Mouse (Mus musculus) ES-Bruce4 (cell line): ENCODE measurements around the gene E330009J07Rik. TPM values are rescaled to one million over a fixed set of nuclear protein-coding genes. Genes with fewer than 3 reads are reported as not detected.
A peak's percentile ranks its signal among the peaks of the same experiment; 100 is the strongest.

Source experiments
- H3K27ac ChIP-seq: 2 replicates; pipeline ENCODE4 v1.5.1; 2012; ENCODE audit warnings: low read length, inconsistent platforms; ENCODE audit not compliant: insufficient read depth
- H3K27me3 ChIP-seq: 2 replicates; pipeline ENCODE4 v1.6.1; 2012; ENCODE audit warnings: mild to moderate bottlenecking, low read length, inconsistent platforms; ENCODE audit not compliant: control insufficient read depth, poor library complexity, insufficient read depth, severe bottlenecking
- H3K36me3 ChIP-seq: 2 replicates; pipeline ENCODE4 v1.6.1; 2012; ENCODE audit warnings: inconsistent platforms, mild to moderate bottlenecking, low read length, moderate library complexity; ENCODE audit not compliant: control insufficient read depth, poor library complexity, insufficient read depth, severe bottlenecking
- H3K4me1 ChIP-seq: one replicate; pipeline ENCODE4 v1.8.1; 2011; ENCODE audit warnings: low read length; ENCODE audit not compliant: control insufficient read depth, insufficient read depth
- H3K4me3 ChIP-seq: 2 replicates; pipeline ENCODE4 v1.5.1; 2011; ENCODE audit warnings: low read depth, mild to moderate bottlenecking, low read length
- H3K9ac ChIP-seq: 2 replicates; pipeline ENCODE4 v1.6.1; 2012; ENCODE audit warnings: low read depth, mild to moderate bottlenecking, inconsistent platforms; ENCODE audit not compliant: poor library complexity, severe bottlenecking
- H3K9me3 ChIP-seq: replicated peaks from 2 replicates; pipeline ENCODE4 v1.6.1; 2012; ENCODE audit warnings: mild to moderate bottlenecking, low read length, inconsistent platforms; ENCODE audit not compliant: control insufficient read depth, poor library complexity, insufficient read depth, severe bottlenecking
- CTCF ChIP-seq: IDR thresholded peaks from one replicate; pipeline ENCODE4 v1.8.1; 2011; ENCODE audit warnings: low read depth, low read length
- EP300 ChIP-seq: IDR thresholded peaks from 2 replicates; pipeline ENCODE4 v1.6.1; 2011; ENCODE audit warnings: low read depth, low read length; ENCODE audit not compliant: insufficient read depth
- POLR2A ChIP-seq: IDR thresholded peaks from one replicate; pipeline ENCODE4 v1.8.1; 2011; ENCODE audit warnings: low read length; ENCODE audit not compliant: insufficient read depth
- polyA plus RNA-seq: library from polyadenylated mRNA; stranded (reverse); fragments of >200 nt; gene quantifications from 2 replicates; pipeline ENCODE4 v1.2.4, GENCODE M21; 2011; ENCODE audit warnings: low read depth; ENCODE audit not compliant: missing spikeins, insufficient read depth, insufficient read length

Gene E330009J07Rik
- polyA plus RNA-seq, 1 experiment, result 6.4 TPM

DNA sequence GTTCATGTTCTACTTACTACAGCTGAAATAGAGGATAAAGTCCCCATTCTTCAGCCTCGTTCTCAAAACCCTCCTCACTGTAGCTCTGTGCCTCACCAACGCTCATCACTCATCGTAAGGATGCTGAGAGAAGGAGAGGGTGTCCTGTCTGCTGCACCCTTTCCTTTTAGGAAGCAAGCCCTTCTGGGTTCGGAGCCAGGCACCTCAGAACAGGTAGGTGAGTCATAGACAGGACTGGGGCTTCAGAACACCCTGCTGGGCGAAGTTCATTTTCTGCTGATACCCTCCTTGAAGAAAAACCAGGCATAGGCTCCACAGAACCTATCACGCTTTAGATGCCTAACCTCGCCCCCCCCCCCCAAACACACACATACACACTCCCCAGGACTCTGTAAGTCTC lies 8.5 kb downstream of the E330009J07Rik start:
- no peak overlapping the region for H3K4me3 ChIP-seq
- no peak overlapping the region for H3K27ac ChIP-seq
- H3K36me3 ChIP-seq, result no peaks in the 10 kb centered on the region
- H3K4me1 ChIP-seq, result no peaks in the 10 kb centered on the region
- no peaks in the 10 kb centered on the region for H3K9me3 ChIP-seq
- H3K9ac ChIP-seq, result no peak overlapping the region
- no peaks in the 10 kb centered on the region for H3K27me3 ChIP-seq
- TF ChIP-seq EP300 (no peak), CTCF (no peak), POLR2A (no peak)

GRCm38 (mm10) chr6:40423774-40424173 lies 12.2 kb downstream of the E330009J07Rik start:
- Histone ChIP-seq H3K27ac (no peak overlapping the region), H3K9me3 (no peaks in the 10 kb centered on the region), H3K4me3 (no peak overlapping the region), H3K36me3 (no peaks in the 10 kb centered on the region), H3K27me3 (no peaks in the 10 kb centered on the region), H3K4me1 (no peaks in the 10 kb centered on the region), H3K9ac (no peak overlapping the region)
- TF ChIP-seq POLR2A (no peak), CTCF (peak; percentile 30), EP300 (no peak)

- H3K4me1 ChIP-seq, result no peaks in the 10 kb centered on the region
- no peak for TF ChIP-seq EP300
- no peak for TF ChIP-seq POLR2A
- TF ChIP-seq CTCF, result no peak
- H3K36me3 ChIP-seq, result no peaks in the 10 kb centered on the region
- no peaks in the 10 kb centered on the region for H3K9me3 ChIP-seq
- H3K9ac ChIP-seq, result no peak overlapping the region
- no peak overlapping the region for H3K4me3 ChIP-seq
- no peaks in the 10 kb centered on the region for H3K27me3 ChIP-seq
- H3K27ac ChIP-seq, result no peak overlapping the region
Measured at GRCm38 (mm10) chr6:40423013-40423412, 12.9 kb downstream of the E330009J07Rik start.

DNA sequence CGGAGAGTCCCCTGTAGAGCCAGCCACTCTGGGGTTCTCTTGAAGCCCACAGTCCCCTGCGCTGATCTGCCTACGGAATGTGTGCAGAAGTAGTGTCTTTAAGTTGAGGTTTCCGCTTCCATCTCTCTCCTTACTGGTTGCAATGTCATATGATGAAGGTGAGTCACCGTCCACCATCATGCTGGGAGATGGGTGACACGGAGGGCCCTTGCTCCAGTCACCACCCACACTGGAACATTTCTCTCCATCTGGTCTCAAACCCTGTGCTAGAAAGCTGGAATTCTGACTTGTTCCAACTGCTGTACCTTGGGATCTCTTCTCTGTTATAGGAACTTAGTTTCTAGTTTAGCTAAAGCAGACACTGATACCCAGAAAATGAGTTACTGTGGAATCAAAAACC lies 14.8 kb downstream of the E330009J07Rik start:
- no peak overlapping the region for H3K27ac ChIP-seq
- no peaks in the 10 kb centered on the region for H3K9me3 ChIP-seq
- H3K36me3 ChIP-seq, result no peaks in the 10 kb centered on the region
- TF ChIP-seq CTCF (no peak), EP300 (no peak), POLR2A (no peak)
- no peak overlapping the region for H3K4me3 ChIP-seq
- no peak overlapping the region for H3K9ac ChIP-seq
- H3K4me1 ChIP-seq, result no peaks in the 10 kb centered on the region
- no peaks in the 10 kb centered on the region for H3K27me3 ChIP-seq

DNA sequence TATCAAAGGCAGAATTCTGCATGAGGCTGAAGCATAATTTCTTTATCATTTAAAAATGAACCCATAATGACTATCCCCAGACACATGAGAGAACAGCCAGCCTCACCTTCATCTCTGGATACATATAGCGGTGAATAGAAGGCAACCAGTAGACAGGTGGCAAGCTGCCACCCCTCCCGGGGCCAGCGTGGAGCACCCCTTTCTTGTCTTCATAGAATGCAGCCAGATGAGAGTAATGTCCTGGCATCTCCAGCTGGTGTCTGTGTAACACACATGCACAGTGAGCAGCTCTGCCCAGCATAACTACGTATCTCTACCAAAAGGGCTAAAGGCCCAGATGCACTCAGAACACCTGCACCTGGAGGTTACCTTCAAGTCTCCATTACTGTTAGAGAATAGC lies 17.5 kb downstream of the E330009J07Rik start:
- H3K27ac ChIP-seq, result no peak overlapping the region
- no peak overlapping the region for H3K4me3 ChIP-seq
- H3K9ac ChIP-seq, result no peak overlapping the region
- H3K4me1 ChIP-seq, result no peaks in the 10 kb centered on the region
- H3K27me3 ChIP-seq, result no peaks in the 10 kb centered on the region
- H3K9me3 ChIP-seq, result no peaks in the 10 kb centered on the region
- TF ChIP-seq EP300, result no peak
- TF ChIP-seq CTCF, result no peak
- TF ChIP-seq POLR2A, result no peak
- H3K36me3 ChIP-seq, result no peaks in the 10 kb centered on the region

DNA sequence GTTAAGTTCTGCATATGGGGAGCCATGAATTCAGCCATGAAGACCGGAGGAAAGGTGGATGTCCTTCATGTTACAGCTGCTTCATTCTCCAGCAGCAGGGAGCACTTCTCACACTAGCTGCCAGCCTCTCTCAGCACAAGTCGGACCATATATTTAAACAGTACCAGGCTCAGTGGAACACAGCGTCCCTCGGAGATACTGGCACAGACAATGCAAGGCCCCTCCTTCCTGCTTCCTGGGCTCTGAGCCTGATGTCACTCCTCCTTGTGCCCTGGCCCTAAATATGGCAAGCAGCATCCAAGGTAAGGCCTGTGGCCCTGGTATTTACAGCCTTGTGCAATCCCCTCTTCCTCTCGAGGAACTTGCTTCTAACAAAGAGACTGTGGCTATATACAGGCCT lies 20.1 kb downstream of the E330009J07Rik start:
- no peak overlapping the region for H3K4me3 ChIP-seq
- H3K27me3 ChIP-seq, result no peaks in the 10 kb centered on the region
- H3K9me3 ChIP-seq, result no peaks in the 10 kb centered on the region
- no peak overlapping the region for H3K9ac ChIP-seq
- TF ChIP-seq POLR2A (no peak), EP300 (no peak), CTCF (no peak)
- no peak overlapping the region for H3K27ac ChIP-seq
- H3K36me3 ChIP-seq, result no peaks in the 10 kb centered on the region
- H3K4me1 ChIP-seq, result no peaks in the 10 kb centered on the region
